Mouse (Mus musculus): ENCODE results near the gene Bcl2a1b.
"Not testable (repeated sequence)": the region's sequence is repeated elsewhere in the genome, so short reads cannot be mapped to it uniquely, and the experiment has no call there.

DNA sequence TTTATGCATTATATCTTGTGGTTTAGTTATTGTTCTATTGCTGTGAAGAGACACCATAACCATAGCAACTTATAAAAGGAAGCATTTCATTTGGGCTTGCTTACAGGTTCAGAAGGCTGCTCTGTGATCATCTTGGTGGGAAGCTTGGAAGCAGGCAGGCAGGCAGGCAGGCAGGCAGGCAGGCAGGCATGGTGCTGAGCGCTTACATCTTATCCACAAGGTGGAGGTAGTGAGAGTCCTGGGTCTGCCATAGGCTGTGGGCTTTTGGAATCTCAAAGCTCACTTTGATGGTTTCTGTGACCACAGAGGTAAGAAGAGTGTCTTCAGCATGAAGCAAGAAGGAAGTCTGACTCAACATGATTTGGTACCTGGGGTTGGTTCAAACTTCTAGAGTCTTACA lies 13.4 kb downstream of the Bcl2a1b start:
- peak; percentile 37 for TF ChIP-seq CTCF (IDR thresholded peaks at IDR 0.05; ENCODE audit: low read depth)
- TF ChIP-seq EP300 (IDR thresholded peaks at IDR 0.05; ENCODE audit: low read depth): not testable (repeated sequence)

Data from liver, embryonic 14.5 days (tissue).